Mouse (Mus musculus) embryonic facial prominence, embryonic 14.5 days (tissue): ENCODE data around the gene Ccdc74a. TPM values are rescaled to one million over a fixed set of nuclear protein-coding genes. Genes with fewer than 3 reads are reported as not detected.
A peak's percentile ranks its signal among the peaks of the same experiment; 100 is the strongest.

ENCODE experiments used
- ATAC-seq: fragments of 200-750 bp; cut with Nextera tagmentation; 2 replicates; pipeline ENCODE4 v1.8.0; 2017; ENCODE audit warnings: low read depth, moderate number of reproducible peaks, moderate TSS enrichment
- DNase-seq: peaks from one replicate; pipeline ENCODE4 v3.0.0-alpha.2; 2015; ENCODE audit warnings: low spot score
- H3K27ac ChIP-seq: fragments of 300-500 bp; sonication (generic); replicated peaks from 2 replicates; pipeline ENCODE4 v1.5.1; 2014; ENCODE audit warnings: low read depth, mild to moderate bottlenecking, low read length, moderate library complexity
- H3K27me3 ChIP-seq: fragments of 300-500 bp; sonication (generic); replicated peaks from 2 replicates; pipeline ENCODE4 v1.6.1; 2014; ENCODE audit warnings: low read length; ENCODE audit not compliant: control insufficient read depth, insufficient read depth
- H3K36me3 ChIP-seq: fragments of 300-500 bp; sonication (generic); 2 replicates; pipeline ENCODE4 v1.6.1; 2014; ENCODE audit warnings: low read length, mixed read lengths; ENCODE audit not compliant: control insufficient read depth, insufficient read depth
- H3K4me1 ChIP-seq: fragments of 300-500 bp; sonication (generic); 2 replicates; pipeline ENCODE4 v1.6.1; 2014; ENCODE audit warnings: antibody characterized with exemption, low read length; ENCODE audit not compliant: control insufficient read depth, insufficient read depth
- H3K4me2 ChIP-seq: fragments of 300-500 bp; sonication (generic); 2 replicates; pipeline ENCODE4 v1.6.1; 2014; ENCODE audit warnings: low read depth, mild to moderate bottlenecking, low read length, moderate library complexity, mixed read lengths
- H3K4me3 ChIP-seq: fragments of 300-500 bp; sonication (generic); 2 replicates; pipeline ENCODE4 v1.5.1; 2014; ENCODE audit warnings: low read depth, mild to moderate bottlenecking, low read length
- H3K9ac ChIP-seq: fragments of 300-500 bp; sonication (generic); 2 replicates; pipeline ENCODE4 v1.6.1; 2014; ENCODE audit warnings: low read depth, mild to moderate bottlenecking, low read length, moderate library complexity, mixed read lengths
- H3K9me3 ChIP-seq: fragments of 300-500 bp; sonication (generic); 2 replicates; pipeline ENCODE4 v1.6.1; 2016; ENCODE audit warnings: low read length; ENCODE audit not compliant: control insufficient read depth
- WGBS: fragments of 180-500 bp; shearing (Covaris S2); extraction: QIAGEN DNeasy Blood & Tissue Kit; methylation state at CpG from one replicate; pipeline ENCODE4 v1.1.7; 2014; 5-methylcytosine and 5-hydroxymethylcytosine counted together
- polyA plus RNA-seq: library from polyadenylated mRNA; unstranded; fragments of >200 nt; fragmentation: Nextera tagmentation; extraction: Ambion mirVana; gene quantifications from 2 replicates; pipeline ENCODE4 v1.2.1, GENCODE M21; 2014

Gene Ccdc74a
- polyA plus RNA-seq, 1 experiment from 2014 or later: 8.1 TPM

DNA sequence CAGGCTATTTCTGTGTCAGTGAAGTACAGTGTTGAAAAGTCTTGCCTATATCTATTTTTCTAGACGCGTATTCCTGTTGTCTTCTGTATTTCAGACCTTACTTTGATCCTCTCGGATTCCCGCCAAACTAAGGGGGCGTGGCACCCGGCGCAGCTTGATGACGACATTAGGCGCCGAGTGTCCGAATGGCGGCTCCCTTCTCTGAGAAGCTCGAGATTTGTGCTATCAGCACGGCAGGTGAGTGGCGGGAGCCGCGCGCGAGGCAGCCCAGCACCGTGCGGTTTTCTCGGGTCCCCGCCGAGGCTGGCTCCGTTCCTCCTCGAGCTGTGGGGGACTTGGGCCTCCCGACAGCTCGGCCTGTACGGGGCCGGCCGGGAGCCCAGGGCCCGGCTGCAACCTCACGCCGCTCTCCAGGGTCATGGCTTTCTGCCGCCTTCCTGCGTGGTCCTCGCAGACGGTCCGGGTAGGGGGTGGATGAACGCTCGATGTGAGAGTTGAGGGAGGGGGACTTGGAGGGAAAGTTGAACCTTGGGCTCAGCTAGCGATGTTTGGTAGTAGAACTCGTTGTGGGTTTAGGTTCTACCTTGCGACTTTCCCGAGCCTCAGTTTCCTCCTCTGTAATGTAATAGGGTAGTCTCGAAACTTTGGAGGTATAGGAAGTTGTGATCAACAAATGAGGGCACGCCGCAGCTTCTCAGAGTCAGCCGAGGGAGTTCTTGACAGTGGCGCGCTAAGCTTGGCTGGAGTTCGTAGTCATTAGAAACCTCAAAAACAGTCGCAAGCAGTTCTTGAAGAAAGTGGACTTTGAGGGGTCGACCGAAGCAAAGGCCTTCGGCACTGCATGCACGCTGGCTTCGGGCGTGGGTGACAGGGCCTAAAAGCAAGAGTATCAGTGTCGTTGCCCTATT, 26.8 kb upstream of the Ccdc74a start, which contains the start of gene Smpd4:
Gene Smpd4, plus strand, starts transcription at position 157 of the 908 bp plus-strand sequence.
- Histone ChIP-seq H3K36me3 (peaks cover 19% of the 10 kb centered on the region; the same call in 1 of the 2 replicates), H3K4me1 (peaks cover 6% of the 10 kb centered on the region; the same call in 1 of the 2 replicates), H3K27ac (no peak within 1 kb of the TSS), H3K9ac (peak within 1 kb of the TSS; percentile 84), H3K9me3 (no peaks in the 10 kb centered on the region), H3K27me3 (no peaks in the 10 kb centered on the region), H3K4me3 (peak within 1 kb of the TSS; percentile 70), H3K4me2 (peak within 1 kb of the TSS; percentile 67)
- WGBS: 4% methylated on average over 47 of the region's 60 CpGs
- ATAC-seq (peak; percentile 60), DNase-seq (peak; percentile 82)

DNA sequence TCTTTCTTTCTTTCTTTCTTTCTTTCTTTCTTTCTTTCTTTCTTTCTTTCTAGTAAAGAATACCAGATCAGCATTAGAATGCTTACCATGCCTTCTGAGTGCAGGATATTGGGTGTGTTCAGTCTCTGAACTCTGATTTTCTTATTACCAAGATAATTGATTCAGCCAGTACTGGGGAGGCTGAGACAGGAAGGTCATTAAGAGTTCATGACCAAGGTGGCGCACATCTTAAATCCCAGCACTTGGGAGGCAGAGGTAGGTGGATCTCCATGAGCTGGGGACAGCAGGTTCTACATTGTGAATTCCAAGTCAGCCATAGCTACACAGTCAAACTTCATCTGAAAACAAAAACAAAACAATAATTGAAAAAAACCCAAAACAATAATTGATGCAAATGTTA, 24.3 kb upstream of the Ccdc74a start:
- 83% methylated on average over 1 of the region's 1 CpGs for WGBS
- no peaks in the 10 kb centered on the region for H3K9me3 ChIP-seq

GRCm38 (mm10) chr16:17625488-17626268, 20.6 kb upstream of the Ccdc74a start:
- Histone ChIP-seq H3K27me3 (no peaks in the 10 kb centered on the region), H3K4me3 (no peak overlapping the region), H3K27ac (no peak overlapping the region), H3K4me2 (no peak overlapping the region), H3K4me1 (no peaks in the 10 kb centered on the region; the same call in 1 of the 2 replicates), H3K9ac (no peak overlapping the region), H3K36me3 (peaks cover 77% of the 10 kb centered on the region), H3K9me3 (no peaks in the 10 kb centered on the region)
- ATAC-seq (peak; percentile 33; the same call in 1 of the 2 replicates), DNase-seq (peak; percentile 56)
- WGBS: 72% methylated on average over 8 of the region's 8 CpGs

More for the DNA sequence above, 24.3 kb upstream of the Ccdc74a start:
- Histone ChIP-seq H3K4me2 (no peak overlapping the region), H3K9ac (no peak overlapping the region), H3K27ac (no peak overlapping the region), H3K4me3 (no peak overlapping the region), H3K4me1 (peaks cover 6% of the 10 kb centered on the region; the same call in 1 of the 2 replicates), H3K36me3 (peaks cover 40% of the 10 kb centered on the region), H3K27me3 (no peaks in the 10 kb centered on the region)
- DNase-seq: no peak
- no peak for ATAC-seq

DNA sequence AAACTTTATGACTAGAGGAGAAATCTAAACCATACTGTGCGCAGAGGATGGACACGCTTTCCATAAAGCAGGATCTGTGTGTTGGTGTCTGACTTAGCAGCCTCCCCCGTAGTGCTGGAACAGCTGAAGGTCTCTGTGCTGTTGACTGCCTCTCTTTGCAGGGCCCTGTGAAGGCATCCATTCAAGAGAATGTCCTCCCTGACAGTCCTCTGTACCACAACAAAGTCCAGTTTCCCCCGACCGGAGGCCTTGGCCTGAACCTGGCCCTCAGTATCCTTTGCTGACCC, 20.1 kb upstream of the Ccdc74a start:
- no peak overlapping the region for H3K4me2 ChIP-seq
- no peak overlapping the region for H3K27ac ChIP-seq
- no peaks in the 10 kb centered on the region for H3K9me3 ChIP-seq
- no peak for DNase-seq
- WGBS: 89% methylated on average over 5 of the region's 5 CpGs
- no peak for ATAC-seq
- no peaks in the 10 kb centered on the region for H3K27me3 ChIP-seq
- peaks cover 82% of the 10 kb centered on the region for H3K36me3 ChIP-seq
- no peak overlapping the region for H3K4me3 ChIP-seq
- H3K9ac ChIP-seq: no peak overlapping the region
- H3K4me1 ChIP-seq: no peaks in the 10 kb centered on the region

- no peak overlapping the region for H3K4me3 ChIP-seq
- no peak overlapping the region for H3K27ac ChIP-seq
- WGBS: 100% methylated on average over 2 of the region's 2 CpGs
- H3K4me1 ChIP-seq: no peaks in the 10 kb centered on the region
- DNase-seq (no peak), ATAC-seq (no peak)
- peaks cover 74% of the 10 kb centered on the region for H3K36me3 ChIP-seq
- H3K9ac ChIP-seq: no peak overlapping the region
- H3K4me2 ChIP-seq: no peak overlapping the region
- no peaks in the 10 kb centered on the region for H3K9me3 ChIP-seq
- no peaks in the 10 kb centered on the region for H3K27me3 ChIP-seq
These were observed 13.7 kb upstream of the Ccdc74a start for GRCm38 (mm10) chr16:17632580-17632979.

GRCm38 (mm10) chr16:17633481-17634181, 12.6 kb upstream of the Ccdc74a start:
- Histone ChIP-seq H3K4me2 (no peak overlapping the region), H3K36me3 (peaks cover 72% of the 10 kb centered on the region), H3K4me3 (no peak overlapping the region), H3K27ac (no peak overlapping the region), H3K9me3 (no peaks in the 10 kb centered on the region), H3K4me1 (no peaks in the 10 kb centered on the region), H3K9ac (no peak overlapping the region), H3K27me3 (no peaks in the 10 kb centered on the region)
- 74% methylated on average over 8 of the region's 8 CpGs for WGBS
- ATAC-seq (no peak), DNase-seq (no peak)

DNA sequence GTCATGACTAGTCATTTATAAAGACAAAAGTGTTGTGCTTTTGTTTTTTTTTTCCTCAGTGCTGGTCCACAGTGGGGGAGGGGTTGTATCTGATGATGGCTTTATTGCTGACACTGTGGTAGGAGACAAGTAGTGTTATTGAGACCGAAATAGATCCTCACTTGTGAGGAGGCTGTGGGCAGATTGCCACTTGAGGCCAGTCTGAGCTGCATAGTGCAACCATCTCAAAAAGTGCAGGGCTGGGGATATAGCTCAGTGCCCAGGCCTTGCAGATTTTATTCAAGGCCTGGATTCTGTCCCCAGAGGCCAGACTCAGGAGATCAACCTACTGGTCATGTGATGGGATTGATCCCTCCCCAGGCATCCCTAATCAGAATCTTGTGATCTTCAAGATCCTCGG, 9.4 kb upstream of the Ccdc74a start:
- Histone ChIP-seq H3K9me3 (no peaks in the 10 kb centered on the region), H3K36me3 (peaks cover 71% of the 10 kb centered on the region), H3K4me2 (no peak overlapping the region), H3K4me1 (no peaks in the 10 kb centered on the region), H3K9ac (no peak overlapping the region), H3K4me3 (no peak overlapping the region), H3K27me3 (no peaks in the 10 kb centered on the region), H3K27ac (no peak overlapping the region)
- no peak for ATAC-seq
- DNase-seq: no peak
- 83% methylated on average over 2 of the region's 2 CpGs for whole genome bisulfite sequencing

GRCm38 (mm10) chr16:17637610-17638009, 8.7 kb upstream of the Ccdc74a start:
- Histone ChIP-seq H3K4me1 (no peaks in the 10 kb centered on the region), H3K4me2 (no peak overlapping the region), H3K27me3 (no peaks in the 10 kb centered on the region), H3K27ac (no peak overlapping the region), H3K36me3 (peaks cover 70% of the 10 kb centered on the region), H3K9ac (no peak overlapping the region), H3K4me3 (no peak overlapping the region), H3K9me3 (no peaks in the 10 kb centered on the region)
- ATAC-seq: no peak
- 76% methylated on average over 2 of the region's 2 CpGs for WGBS
- DNase-seq: no peak
